Mouse (Mus musculus) spleen, adult 2 months (tissue): ENCODE data around the gene AU022252.

Source experiments
- CTCF ChIP-seq: fragments of 200-500 bp; IDR thresholded peaks from 2 replicates; pipeline ENCODE4 v1.5.1; 2011; ENCODE audit warnings: mild to moderate bottlenecking, inconsistent platforms; ENCODE audit not compliant: insufficient read depth, insufficient read length, insufficient replicate concordance; ENCODE audit errors: extremely low read depth
- POLR2A ChIP-seq: fragments of 200-500 bp; IDR thresholded peaks from 2 replicates; pipeline ENCODE4 v1.6.1; 2011; ENCODE audit warnings: low read depth, low read length, inconsistent platforms

GRCm38 (mm10) chr4:119266606-119267005, 34.1 kb upstream of the AU022252 start:
- TF ChIP-seq CTCF (no peak), POLR2A (no peak)
